Mouse (Mus musculus) megakaryocyte, embryonic 14.5 days (primary cell): ENCODE data around the gene Tlx2.

Experiments used
- FLI1 ChIP-seq: IDR thresholded peaks from 2 replicates; pipeline ENCODE4 v1.6.1; 2012; ENCODE audit warnings: low read length, inconsistent platforms, mixed read lengths
- GATA1 ChIP-seq: IDR thresholded peaks from 3 replicates; pipeline ENCODE4 v1.6.1; 2012; ENCODE audit warnings: mixed read lengths, low read length, inconsistent platforms, borderline replicate concordance

DNA sequence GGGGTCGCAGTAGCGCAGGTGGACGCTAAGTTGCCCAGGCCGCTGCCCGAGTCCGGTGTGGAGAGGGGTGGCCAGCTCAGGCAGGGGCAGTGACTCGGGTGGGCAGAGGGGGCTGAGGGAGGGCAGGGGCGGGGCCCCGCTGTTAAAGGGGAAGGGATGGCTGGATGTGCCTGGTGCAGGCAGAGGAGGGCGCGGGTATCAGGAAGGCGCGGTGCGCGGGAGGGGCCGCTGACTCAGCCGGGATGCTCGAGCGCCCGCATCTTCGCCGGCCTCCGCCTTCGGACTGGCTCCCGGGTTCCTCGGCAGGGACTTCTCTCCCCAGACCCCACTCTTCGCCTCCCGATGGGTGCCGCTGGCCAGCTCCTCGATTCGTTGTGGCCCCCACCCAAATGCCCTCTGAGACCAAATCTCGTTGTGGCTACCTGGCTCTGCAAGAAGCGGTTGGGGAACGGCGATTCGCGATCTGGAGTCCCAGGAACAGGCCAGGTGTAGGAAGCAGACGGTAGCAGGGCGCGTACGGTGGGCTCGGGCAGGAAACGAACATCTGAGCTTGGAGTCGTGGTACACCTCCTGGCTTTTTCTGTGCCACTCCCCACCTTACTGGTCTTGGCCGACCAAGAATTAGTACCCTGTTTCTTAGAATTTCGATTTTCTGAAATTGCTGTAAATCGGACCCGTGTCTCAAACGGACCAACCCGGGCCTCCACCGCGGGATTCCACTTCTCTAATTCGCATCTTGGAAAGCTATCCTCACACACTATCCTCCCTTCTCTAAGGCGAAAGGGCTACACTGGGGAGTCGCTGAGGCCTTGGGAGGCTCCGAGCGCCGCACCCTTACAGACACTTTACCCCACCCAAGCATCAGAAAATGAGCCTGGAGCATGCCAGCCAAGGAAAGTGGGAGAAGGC is 472 bp upstream of the Tlx2 start:
- TF ChIP-seq GATA1 (no peak), FLI1 (no peak)
